Mouse (Mus musculus) neural tube, embryonic 13.5 days (tissue): ENCODE measurements around the gene Kbtbd8. TPM values are rescaled to one million over a fixed set of nuclear protein-coding genes. Genes with fewer than 3 reads are reported as not detected.

ENCODE experiments used
- ATAC-seq: fragments of 200-750 bp; cut with Nextera tagmentation; 2 replicates; pipeline ENCODE4 v1.8.0; 2017; ENCODE audit warnings: low read depth, mild to moderate bottlenecking, moderate TSS enrichment, moderate library complexity
- H3K27ac ChIP-seq: fragments of 300-500 bp; sonication (generic); replicated peaks from 2 replicates; pipeline ENCODE4 v1.5.1; 2015; ENCODE audit warnings: moderate library complexity, mild to moderate bottlenecking, inconsistent platforms
- H3K27me3 ChIP-seq: fragments of 300-500 bp; sonication (generic); 2 replicates; pipeline ENCODE4 v1.6.1; 2015; ENCODE audit warnings: mild to moderate bottlenecking, inconsistent platforms
- H3K36me3 ChIP-seq: fragments of 300-500 bp; sonication (generic); 2 replicates; pipeline ENCODE4 v1.6.1; 2015; ENCODE audit warnings: mild to moderate bottlenecking, inconsistent platforms
- H3K4me1 ChIP-seq: fragments of 300-500 bp; sonication (generic); replicated peaks from 2 replicates; pipeline ENCODE4 v1.6.1; 2015; ENCODE audit warnings: inconsistent platforms
- H3K4me2 ChIP-seq: fragments of 300-500 bp; sonication (generic); 2 replicates; pipeline ENCODE4 v1.6.1; 2015; ENCODE audit warnings: inconsistent platforms, mild to moderate bottlenecking, moderate library complexity
- H3K4me3 ChIP-seq: fragments of 300-500 bp; sonication (generic); 2 replicates; pipeline ENCODE4 v1.5.1; 2015; ENCODE audit warnings: mild to moderate bottlenecking, inconsistent platforms
- H3K9ac ChIP-seq: fragments of 300-500 bp; sonication (generic); 2 replicates; pipeline ENCODE4 v1.6.1; 2015; ENCODE audit warnings: moderate library complexity, mild to moderate bottlenecking, inconsistent platforms
- H3K9me3 ChIP-seq: fragments of 300-500 bp; sonication (generic); 2 replicates; pipeline ENCODE4 v1.6.1; 2016; ENCODE audit warnings: inconsistent platforms
- WGBS: fragments of 180-500 bp; shearing (Covaris S2); methylation state at CpG from one replicate; pipeline ENCODE4 v1.1.7; 2015; 5-methylcytosine and 5-hydroxymethylcytosine counted together
- polyA plus RNA-seq: library from polyadenylated mRNA; unstranded; fragments of >200 nt; fragmentation: Nextera tagmentation; extraction: Ambion mirVana; gene quantifications from 2 replicates; pipeline ENCODE4 v1.2.1, GENCODE M21; 2015

Kbtbd8 gene
- polyA plus RNA-seq, result 4.5 and 5.1 TPM in 2 replicates

DNA sequence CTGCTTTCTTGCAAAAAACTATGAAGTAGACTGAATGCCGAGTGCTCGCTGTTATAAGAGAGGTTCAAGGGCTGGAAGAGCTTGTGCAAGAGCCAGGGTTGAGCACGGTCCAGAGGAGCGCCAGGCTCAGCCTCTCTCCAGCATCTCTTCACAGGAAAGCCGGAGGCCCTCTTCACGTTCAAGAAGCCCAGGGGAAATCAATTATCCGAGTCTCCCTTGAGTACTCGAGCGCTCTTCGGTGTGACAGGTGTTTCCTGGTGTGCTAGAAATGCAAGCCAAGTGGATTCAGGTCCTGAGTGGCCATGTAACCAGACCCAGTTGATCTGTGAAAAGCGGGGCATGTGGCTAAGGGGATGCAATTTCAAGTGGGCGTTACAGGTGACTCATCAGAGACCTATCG is at the start of gene Kbtbd8:
TSS of gene Kbtbd8 (plus strand) at position 295 of the 400 bp plus-strand sequence.
- Histone ChIP-seq H3K4me3 (peak within 1 kb of the TSS; percentile 82), H3K4me1 (peaks cover 17% of the 10 kb centered on the region)

DNA sequence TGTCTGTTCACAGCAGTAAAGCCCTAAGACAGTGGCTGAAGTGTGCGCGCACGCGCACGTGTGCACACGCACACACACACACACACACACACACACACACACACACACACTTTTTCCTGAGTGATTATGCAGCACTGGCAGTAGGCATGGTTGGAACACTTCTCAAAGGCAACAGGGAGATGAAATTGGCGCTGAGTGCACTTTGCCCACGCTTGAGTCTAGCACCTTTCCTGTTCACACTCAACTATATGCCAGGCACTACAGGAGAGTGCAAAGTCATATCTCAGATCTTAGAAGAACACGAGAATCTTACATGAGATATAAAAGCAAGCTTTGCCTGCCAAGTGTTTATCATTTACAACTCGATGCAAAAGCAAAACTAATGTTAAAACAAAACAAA is 47.3 kb upstream of the Kbtbd8 start:
- Histone ChIP-seq H3K9ac (no peak overlapping the region), H3K4me1 (no peaks in the 10 kb centered on the region), H3K36me3 (no peaks in the 10 kb centered on the region), H3K27me3 (no peaks in the 10 kb centered on the region), H3K4me3 (no peak overlapping the region), H3K9me3 (0 out of 2 replicates have a peak, but pooled peaks cover 3% of the 10 kb centered on the region), H3K4me2 (no peak overlapping the region), H3K27ac (no peak overlapping the region)
- ATAC-seq, result no peak
- WGBS, result 91% methylated on average over 10 of the region's 10 CpGs

More for the DNA sequence above, at the start of gene Kbtbd8:
- Histone ChIP-seq H3K36me3 (peaks cover 8% of the 10 kb centered on the region), H3K4me2 (peak within 1 kb of the TSS; percentile 75), H3K9ac (peak within 1 kb of the TSS; percentile 85), H3K27ac (peak within 1 kb of the TSS; percentile 90), H3K27me3 (no peaks in the 10 kb centered on the region), H3K9me3 (no peaks in the 10 kb centered on the region)
- peak; percentile 23; the same call in 1 of the 2 replicates for ATAC-seq
- WGBS, result 29% methylated on average over 13 of the region's 13 CpGs

- Histone ChIP-seq H3K9ac (no peak overlapping the region), H3K27ac (no peak overlapping the region), H3K9me3 (no peaks in the 10 kb centered on the region), H3K36me3 (no peaks in the 10 kb centered on the region), H3K4me2 (no peak overlapping the region), H3K4me1 (no peaks in the 10 kb centered on the region), H3K4me3 (no peak overlapping the region), H3K27me3 (no peaks in the 10 kb centered on the region)
- no peak for ATAC-seq
- WGBS, result 60% methylated on average over 1 of the region's 1 CpGs
Measured at GRCm38 (mm10) chr6:95085276-95085675, 31.8 kb upstream of the Kbtbd8 start.

- Histone ChIP-seq H3K4me3 (no peak overlapping the region), H3K9me3 (no peaks in the 10 kb centered on the region), H3K27ac (no peak overlapping the region), H3K36me3 (no peaks in the 10 kb centered on the region), H3K27me3 (no peaks in the 10 kb centered on the region), H3K9ac (no peak overlapping the region), H3K4me1 (no peaks in the 10 kb centered on the region), H3K4me2 (no peak overlapping the region)
- no peak for ATAC-seq
- WGBS, result 70% methylated on average over 6 of the region's 6 CpGs
Measured at GRCm38 (mm10) chr6:95087154-95087846, 29.7 kb upstream of the Kbtbd8 start.

DNA sequence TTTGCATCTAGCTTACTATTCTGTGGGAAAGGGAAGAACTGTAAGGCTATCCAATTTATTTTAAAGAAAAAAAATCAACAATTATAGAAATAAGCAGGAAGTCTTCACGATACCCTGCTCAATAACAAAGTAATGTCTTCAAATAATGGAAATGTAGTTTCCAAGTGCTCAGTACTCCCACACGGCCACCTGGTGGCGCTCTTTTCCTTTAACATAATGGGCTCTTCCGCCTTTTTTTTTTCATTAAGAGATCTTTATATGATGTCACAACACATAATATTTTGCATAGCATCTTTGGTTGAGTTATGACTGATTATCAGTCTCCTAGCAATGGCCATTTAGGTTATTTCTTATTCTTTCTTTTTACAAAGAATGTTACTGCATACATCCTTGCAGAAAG is 29.0 kb upstream of the Kbtbd8 start:
- ATAC-seq, result no peak
- Histone ChIP-seq H3K27me3 (no peaks in the 10 kb centered on the region), H3K27ac (no peak overlapping the region), H3K9me3 (no peaks in the 10 kb centered on the region), H3K36me3 (no peaks in the 10 kb centered on the region), H3K4me2 (no peak overlapping the region), H3K9ac (no peak overlapping the region), H3K4me1 (no peaks in the 10 kb centered on the region), H3K4me3 (no peak overlapping the region)
- 47% methylated on average over 4 of the region's 4 CpGs for WGBS

GRCm38 (mm10) chr6:95094695-95095094 is 22.3 kb upstream of the Kbtbd8 start:
- Histone ChIP-seq H3K27me3 (no peaks in the 10 kb centered on the region), H3K9ac (no peak overlapping the region), H3K36me3 (no peaks in the 10 kb centered on the region), H3K4me3 (no peak overlapping the region), H3K4me2 (no peak overlapping the region), H3K9me3 (no peaks in the 10 kb centered on the region), H3K27ac (no peak overlapping the region), H3K4me1 (no peaks in the 10 kb centered on the region)
- 78% methylated on average over 2 of the region's 2 CpGs for WGBS
- no peak for ATAC-seq

- Histone ChIP-seq H3K4me1 (no peaks in the 10 kb centered on the region), H3K9ac (no peak overlapping the region), H3K4me2 (no peak overlapping the region), H3K4me3 (no peak overlapping the region), H3K36me3 (no peaks in the 10 kb centered on the region), H3K27ac (no peak overlapping the region), H3K27me3 (no peaks in the 10 kb centered on the region), H3K9me3 (no peaks in the 10 kb centered on the region)
- ATAC-seq, result no peak; the same call in 1 of the 2 replicates
- WGBS, result 24% methylated on average over 21 of the region's 21 CpGs
Measured at GRCm38 (mm10) chr6:95098366-95099109, 18.5 kb upstream of the Kbtbd8 start.

GRCm38 (mm10) chr6:95103706-95104105 is 13.3 kb upstream of the Kbtbd8 start:
- H3K27me3 ChIP-seq, result no peaks in the 10 kb centered on the region
- WGBS, result 25% methylated on average over 3 of the region's 3 CpGs
- no peak overlapping the region for H3K4me2 ChIP-seq
- no peak for ATAC-seq
- H3K4me3 ChIP-seq, result no peak overlapping the region
- no peak overlapping the region for H3K9ac ChIP-seq
- no peaks in the 10 kb centered on the region for H3K4me1 ChIP-seq
- no peaks in the 10 kb centered on the region for H3K36me3 ChIP-seq
- no peak overlapping the region for H3K27ac ChIP-seq
- H3K9me3 ChIP-seq, result no peaks in the 10 kb centered on the region

DNA sequence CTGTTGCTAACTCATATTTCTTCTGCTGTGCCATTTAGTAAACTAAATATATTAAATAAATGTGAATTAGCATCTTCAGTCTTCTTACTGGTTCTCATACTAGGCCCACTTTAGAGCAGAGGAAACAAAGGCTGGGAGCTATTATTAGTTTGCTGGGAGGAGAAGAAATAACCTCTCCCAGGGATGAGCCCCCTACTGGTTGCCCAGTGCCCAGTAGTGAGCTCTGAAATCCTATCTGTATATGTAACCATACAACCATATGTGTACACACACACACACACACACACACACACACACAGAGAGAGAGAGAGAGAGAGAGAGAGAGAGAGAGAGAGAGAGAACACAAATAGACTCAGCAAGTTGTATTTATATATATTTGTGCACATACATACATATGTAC is 8.6 kb upstream of the Kbtbd8 start:
- H3K27me3 ChIP-seq, result no peaks in the 10 kb centered on the region

GRCm38 (mm10) chr6:95109691-95110450 is 7.2 kb upstream of the Kbtbd8 start:
- H3K4me2 ChIP-seq, result no peak overlapping the region
- WGBS, result 82% methylated on average over 6 of the region's 6 CpGs
- no peaks in the 10 kb centered on the region for H3K27me3 ChIP-seq
- no peak overlapping the region for H3K27ac ChIP-seq
- H3K4me3 ChIP-seq, result no peak overlapping the region
- no peaks in the 10 kb centered on the region for H3K4me1 ChIP-seq
- no peak for ATAC-seq
- no peaks in the 10 kb centered on the region for H3K36me3 ChIP-seq
- no peak overlapping the region for H3K9ac ChIP-seq
- no peaks in the 10 kb centered on the region for H3K9me3 ChIP-seq

More for the DNA sequence above, 8.6 kb upstream of the Kbtbd8 start:
- Histone ChIP-seq H3K4me3 (no peak overlapping the region), H3K36me3 (no peaks in the 10 kb centered on the region), H3K4me1 (no peaks in the 10 kb centered on the region), H3K9me3 (no peaks in the 10 kb centered on the region), H3K9ac (no peak overlapping the region), H3K27ac (no peak overlapping the region), H3K4me2 (no peak overlapping the region)
- no peak for ATAC-seq

DNA sequence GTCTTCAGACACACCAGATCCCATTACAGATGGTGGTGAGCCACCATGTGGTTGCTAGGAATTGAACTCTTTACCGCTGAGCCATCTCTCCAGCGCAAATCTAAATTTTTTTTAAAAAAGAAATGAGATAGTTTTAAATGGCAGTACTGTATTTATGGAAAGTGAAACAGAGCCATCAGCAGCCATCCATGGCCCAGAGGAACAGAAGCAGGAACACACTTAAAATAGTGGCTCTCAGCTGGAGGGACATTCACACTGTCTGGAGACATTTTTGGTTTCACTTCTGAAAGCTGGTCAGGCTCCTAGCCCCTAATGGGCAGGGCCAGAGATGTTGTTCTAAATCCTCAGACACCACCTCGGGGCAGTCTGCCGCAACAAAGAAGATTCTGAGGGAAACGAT is 5.0 kb upstream of the Kbtbd8 start:
- 72% methylated on average over 5 of the region's 5 CpGs for WGBS
- H3K4me3 ChIP-seq, result no peak overlapping the region
- H3K9me3 ChIP-seq, result no peaks in the 10 kb centered on the region
- H3K4me2 ChIP-seq, result no peak overlapping the region
- H3K9ac ChIP-seq, result no peak overlapping the region
- H3K27me3 ChIP-seq, result no peaks in the 10 kb centered on the region
- ATAC-seq, result no peak
- H3K4me1 ChIP-seq, result peaks cover 3% of the 10 kb centered on the region; the same call in 1 of the 2 replicates
- no peak overlapping the region for H3K27ac ChIP-seq
- H3K36me3 ChIP-seq, result no peaks in the 10 kb centered on the region

DNA sequence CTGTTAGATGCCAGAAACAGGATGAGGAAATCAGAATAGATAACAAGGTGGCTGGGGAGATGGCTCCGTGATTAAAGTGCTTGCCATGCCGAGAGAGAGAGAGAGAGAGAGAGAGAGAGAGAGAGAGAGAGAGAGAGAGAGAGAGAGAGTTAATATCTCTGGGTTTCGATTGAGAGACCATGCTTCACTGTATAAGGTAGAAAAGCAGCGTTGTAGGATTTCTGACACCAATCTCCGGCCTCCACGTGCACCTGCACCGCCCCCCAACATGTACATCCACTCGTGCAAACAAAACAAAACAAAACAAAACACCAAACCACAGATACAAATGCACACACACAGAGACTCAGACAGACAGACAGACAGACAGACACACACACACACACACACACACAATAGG is 527 bp upstream of the Kbtbd8 start:
- peaks cover 17% of the 10 kb centered on the region for H3K4me1 ChIP-seq
- no peak overlapping the region for H3K4me3 ChIP-seq
- no peak for ATAC-seq
- H3K27ac ChIP-seq, result no peak overlapping the region
- WGBS, result 65% methylated on average over 8 of the region's 8 CpGs
- no peaks in the 10 kb centered on the region for H3K27me3 ChIP-seq
- peaks cover 3% of the 10 kb centered on the region for H3K36me3 ChIP-seq
- no peaks in the 10 kb centered on the region for H3K9me3 ChIP-seq
- no peak overlapping the region for H3K4me2 ChIP-seq
- no peak overlapping the region for H3K9ac ChIP-seq
